Mouse (Mus musculus) 3134 (cell line): ENCODE data around the gene Mrps17.

ENCODE experiments used
- DNase-seq: peaks from one replicate; pipeline ENCODE4 v3.0.0-alpha.2; 2011; ENCODE audit warnings: low spot score; ENCODE audit not compliant: insufficient read length; ENCODE audit errors: extremely low read depth

Mrps17 gene

GRCm38 (mm10) chr5:129740976-129741375 lies 25.7 kb downstream of the Mrps17 start:
- peak; percentile 32 for DNase-seq

GRCm38 (mm10) chr5:129742903-129743488 lies 27.7 kb downstream of the Mrps17 start:
- no peak for DNase-seq

- DNase-seq = no peak
These were observed 28.8 kb downstream of the Mrps17 start for GRCm38 (mm10) chr5:129744050-129744449.

- DNase-seq = no peak
These were observed 41.6 kb downstream of the Mrps17 start for GRCm38 (mm10) chr5:129756886-129757285.

- no peak for DNase-seq
These were observed 44.7 kb downstream of the Mrps17 start for GRCm38 (mm10) chr5:129759929-129760480.

- DNase-seq = no peak
These were observed 46.7 kb downstream of the Mrps17 start for GRCm38 (mm10) chr5:129761865-129762540.

DNA sequence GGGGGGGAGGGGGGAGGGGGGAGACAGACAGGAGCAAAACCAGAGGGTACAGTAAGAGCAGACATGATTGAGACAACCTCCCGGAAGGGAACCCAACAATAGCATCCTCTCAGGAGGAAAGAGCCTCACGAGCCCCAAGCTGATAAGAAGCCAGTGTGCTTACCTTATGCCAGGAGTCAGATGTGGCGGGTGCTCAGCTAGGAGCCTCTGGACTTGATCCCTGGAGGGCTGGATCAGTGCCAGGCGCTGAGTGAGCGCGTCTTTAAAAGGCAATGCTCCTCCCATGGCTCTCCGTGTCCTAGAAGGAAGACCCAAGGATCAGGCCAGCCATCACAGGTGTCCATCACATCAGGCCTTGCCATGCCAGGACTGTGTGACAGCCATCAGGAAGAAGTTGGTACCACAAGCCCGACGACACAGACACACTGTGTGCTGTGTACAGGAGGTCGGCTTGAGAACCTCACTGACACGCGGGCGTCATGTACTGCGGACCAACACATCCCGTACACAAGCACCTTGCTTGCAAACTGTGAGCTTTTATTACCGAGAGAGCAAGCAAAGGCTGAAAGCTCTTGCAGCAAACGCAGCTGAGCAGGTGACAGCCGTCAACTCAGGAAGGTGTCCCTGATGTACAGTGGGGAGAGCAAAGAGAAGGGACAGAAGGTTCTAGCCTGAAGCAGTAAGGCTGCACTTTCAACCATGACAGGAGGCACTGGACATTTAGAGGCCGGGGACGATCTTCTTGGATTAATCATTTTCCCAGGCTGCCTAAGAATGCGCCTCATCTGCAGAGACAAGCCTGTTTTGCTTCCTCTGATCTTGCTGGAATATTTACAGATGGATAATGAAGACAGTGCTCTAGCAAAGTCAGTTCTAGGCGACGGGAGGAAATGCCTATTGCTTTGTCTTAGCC lies 55.4 kb downstream of the Mrps17 start:
- no peak for DNase-seq
